Mouse (Mus musculus): ENCODE measurements around the gene Acot1. TPM values are rescaled to one million over a fixed set of nuclear protein-coding genes. Genes with fewer than 3 reads are reported as not detected.
"Not testable (repeated sequence)": the region's sequence is repeated elsewhere in the genome, so short reads cannot be mapped to it uniquely, and the experiment has no call there.

Acot1 gene
- polyA plus RNA-seq, 2 experiments from 2014 or later: not detected

DNA sequence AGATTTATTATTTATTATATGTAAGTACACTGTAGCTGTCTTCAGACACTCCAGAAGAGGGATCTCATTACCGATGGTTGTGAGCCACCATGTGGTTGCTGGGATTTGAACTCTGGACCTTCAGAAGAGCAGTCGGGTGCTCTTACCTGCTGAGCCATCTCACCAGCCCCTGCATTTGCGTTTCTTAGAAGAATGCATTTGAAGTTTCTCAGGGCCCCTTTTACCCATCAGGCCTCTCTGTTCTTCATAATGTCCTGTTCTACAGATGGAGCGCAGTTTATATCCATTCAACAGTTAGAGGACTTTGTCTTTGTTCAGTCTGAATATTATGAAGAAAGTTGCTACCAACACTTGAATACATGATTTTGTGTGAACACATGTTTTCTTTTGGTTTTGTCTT is 13.0 kb downstream of the Acot1 start:
- ATAC-seq: not testable (repeated sequence)

DNA sequence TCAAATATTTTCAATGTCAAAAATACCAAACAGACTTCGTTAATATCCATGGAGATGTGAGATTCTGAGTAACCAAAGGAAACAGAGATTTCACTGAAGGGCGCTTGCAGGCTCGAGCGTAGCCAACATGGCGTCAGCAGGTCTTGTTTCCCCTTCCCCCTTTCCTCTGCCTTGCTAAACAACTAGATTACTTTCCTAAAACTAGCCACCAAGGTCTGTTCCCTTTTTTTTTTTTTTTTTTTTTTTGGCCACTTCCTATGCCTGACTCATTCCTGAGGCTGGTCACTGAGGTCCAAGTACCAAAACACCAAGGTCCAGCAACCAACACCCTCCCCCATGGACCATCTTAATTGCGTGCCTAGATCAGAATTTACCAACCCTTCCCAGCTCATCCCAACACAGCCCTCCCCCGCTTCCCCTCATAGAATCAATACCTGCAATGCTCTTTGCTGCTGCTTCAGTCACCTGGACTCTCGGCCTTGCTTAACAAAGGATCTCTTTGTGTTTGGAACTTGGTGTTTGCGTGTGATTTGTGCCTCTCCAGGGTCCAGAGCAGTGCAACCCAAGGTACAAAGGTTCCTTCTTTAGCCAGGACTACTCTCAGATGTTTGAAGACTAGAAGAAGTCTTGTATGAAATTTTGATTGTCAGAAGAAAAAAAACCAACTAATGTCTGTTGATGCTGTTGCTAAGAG is 13.9 kb downstream of the Acot1 start:
- ATAC-seq: no peak

DNA sequence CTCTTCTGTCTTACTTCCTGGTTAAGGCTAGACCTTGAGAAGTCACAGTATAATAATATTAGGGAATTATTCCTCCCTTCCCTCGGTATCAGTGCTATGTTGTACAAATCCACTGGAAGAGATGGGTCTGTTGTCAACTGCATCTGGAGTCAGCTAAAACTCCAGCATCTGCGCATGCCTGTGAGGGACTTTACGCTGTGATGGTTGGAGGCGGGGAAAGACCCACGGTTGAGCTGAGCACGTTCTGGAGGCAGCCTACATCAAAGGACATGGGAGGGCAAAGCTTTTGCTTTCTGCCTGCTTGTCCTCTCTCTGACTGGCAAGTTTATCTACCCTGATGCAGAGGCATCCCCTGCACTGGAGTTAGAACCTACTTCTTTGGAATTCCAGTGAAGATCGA is 16.6 kb downstream of the Acot1 start:
- peak; percentile 91 for ATAC-seq

DNA sequence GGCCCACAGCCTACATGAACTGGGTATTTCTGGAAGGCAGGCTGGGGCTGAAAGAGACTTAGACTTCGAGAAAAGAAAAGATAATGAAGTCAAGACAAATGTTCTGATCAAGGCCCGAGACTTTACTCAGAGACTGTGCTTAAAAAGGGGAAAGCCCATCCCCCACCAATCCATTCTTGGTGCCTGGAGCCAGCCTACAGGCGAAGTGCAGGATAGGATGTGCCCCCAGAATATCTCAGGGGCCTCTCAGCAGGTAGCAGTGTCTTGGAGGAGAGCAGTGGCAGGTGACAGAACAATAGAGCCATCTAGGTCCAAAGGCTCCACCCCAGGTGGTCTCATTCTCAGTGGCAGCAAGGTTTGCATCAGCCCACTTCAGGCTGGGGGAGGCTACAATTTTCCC is 19.0 kb downstream of the Acot1 start:
- not testable (repeated sequence) for ATAC-seq

DNA sequence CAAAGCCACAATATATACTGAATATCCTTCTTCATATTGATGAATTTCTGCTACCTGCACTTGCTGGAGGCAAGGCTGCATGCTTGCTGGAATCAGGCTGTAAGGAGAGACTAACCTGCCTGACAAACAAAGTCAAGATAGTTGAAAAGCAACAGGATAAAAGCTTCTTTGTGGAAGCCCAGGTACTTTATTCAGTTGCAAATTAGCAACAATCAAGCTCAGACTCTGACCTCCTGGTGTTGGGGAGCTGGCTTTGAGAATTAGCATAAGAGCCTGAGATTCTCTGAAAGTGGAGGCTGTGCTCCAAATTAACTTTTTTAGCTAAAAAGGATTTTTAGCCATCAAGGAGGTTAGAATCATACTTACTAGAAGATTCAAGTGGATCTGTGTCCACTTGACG is 19.8 kb downstream of the Acot1 start:
- not testable (repeated sequence) for ATAC-seq

DNA sequence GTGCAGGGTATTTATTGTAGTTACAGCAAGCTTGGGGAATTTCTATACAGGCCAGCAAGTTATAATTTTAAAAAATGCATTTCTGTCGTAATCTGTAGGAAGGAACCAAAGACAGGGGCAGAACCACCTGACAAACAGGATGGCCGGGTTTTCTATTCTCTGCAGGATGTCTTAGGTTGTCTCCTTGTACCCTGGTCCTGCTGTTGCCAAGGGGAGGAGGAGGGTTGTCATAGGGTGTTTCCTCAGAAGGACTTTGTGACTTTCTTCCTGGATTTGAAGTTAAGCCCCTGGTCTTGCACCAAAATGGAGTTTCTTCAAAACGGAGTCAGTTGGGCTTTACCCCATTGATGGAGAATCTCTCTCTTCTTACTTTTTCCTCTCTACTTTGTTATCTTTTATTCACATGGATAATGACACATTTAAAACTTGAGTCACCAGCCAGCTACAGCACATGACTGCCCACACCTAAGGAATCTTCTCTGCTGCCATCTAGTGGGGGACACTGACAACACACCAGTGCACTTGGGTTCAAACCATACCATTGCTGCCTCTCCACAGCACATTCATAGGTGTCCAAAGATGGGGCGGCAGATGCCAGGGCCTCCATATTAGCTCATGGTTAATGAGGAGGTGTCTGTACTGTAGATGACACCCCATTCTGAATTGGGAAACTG is 21.5 kb downstream of the Acot1 start:
- ATAC-seq: peak; percentile 91

DNA sequence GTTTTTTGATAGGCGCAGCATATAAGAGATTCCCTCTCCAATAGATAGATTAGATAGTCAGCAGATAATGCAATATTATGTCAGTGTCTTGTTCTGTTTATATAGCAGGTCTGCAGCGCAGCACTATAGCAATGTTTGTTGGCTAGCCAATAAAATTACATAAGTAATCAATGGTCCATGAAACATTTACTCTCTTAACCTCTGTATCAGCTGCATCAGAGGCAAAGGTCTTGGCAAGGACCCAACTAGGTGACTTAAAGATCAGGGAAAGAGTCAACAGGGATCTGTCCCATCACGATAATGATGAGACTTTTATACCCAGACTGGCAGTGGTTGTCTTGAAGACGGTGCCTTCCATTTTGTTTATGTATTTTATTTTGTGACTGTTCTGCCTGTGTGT is 23.6 kb downstream of the Acot1 start:
- no peak for ATAC-seq

DNA sequence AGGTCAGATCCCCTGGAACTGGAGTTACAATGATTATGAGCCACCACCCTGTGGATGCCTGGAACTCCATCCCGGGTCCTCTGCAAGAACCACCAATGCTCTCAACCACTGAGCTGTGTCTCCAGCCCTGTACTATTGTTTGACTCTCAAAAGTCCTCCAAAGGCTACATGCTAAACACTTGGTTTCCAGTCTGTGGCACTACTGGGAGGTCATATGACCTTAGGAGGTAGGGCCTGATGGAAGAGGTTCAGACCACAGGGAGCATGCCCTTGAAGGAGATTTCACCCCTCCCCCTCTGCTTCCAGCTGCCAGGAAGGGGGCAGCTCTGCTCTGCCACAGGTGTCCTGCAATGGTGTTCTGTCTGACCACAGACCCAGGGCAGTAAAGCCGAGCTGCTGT is 24.0 kb downstream of the Acot1 start:
- ATAC-seq: not testable (repeated sequence)

DNA sequence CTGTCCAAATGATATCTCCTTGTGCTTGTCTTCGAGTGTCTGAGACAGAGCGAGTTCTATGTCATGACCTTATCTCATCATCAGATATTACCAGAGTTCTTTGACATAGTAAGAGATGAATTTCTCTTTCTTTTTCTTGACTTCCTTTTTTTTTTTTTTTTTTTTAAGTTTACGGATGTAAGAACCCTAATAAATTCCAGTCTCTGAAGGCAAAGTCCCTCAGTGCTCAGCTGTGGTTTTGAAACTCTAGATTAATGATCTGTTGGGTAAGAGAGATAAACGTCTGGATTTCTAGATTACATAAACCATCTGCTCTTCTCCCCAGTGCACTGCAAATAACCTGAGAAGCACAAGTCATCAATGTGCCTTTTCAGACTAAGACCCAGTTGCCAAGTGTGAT is 24.8 kb downstream of the Acot1 start:
- ATAC-seq: no peak

DNA sequence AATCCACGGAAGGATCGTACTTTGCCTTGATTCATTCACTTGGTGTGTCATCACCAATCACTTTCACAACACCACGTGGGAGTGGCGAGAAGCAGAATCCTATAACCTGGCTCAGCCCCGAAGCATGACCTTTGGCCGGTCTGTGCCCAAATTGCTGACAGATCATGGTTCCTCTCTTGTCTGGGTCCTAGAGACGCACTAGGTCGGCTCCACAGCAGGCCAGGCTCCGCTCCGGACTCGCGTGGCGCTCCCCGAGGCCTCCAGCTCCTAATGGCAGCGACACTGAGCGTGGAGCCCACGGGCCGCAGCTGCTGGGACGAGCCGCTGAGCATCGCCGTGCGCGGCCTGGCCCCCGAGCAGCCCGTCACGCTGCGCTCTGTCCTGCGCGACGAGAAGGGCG is 29.0 kb downstream of the Acot1 start, which contains the start of gene Acot4:
Gene Acot4 (plus strand): TSS at position 139 of the 400 bp plus-strand sequence.
- not testable (repeated sequence) for ATAC-seq

DNA sequence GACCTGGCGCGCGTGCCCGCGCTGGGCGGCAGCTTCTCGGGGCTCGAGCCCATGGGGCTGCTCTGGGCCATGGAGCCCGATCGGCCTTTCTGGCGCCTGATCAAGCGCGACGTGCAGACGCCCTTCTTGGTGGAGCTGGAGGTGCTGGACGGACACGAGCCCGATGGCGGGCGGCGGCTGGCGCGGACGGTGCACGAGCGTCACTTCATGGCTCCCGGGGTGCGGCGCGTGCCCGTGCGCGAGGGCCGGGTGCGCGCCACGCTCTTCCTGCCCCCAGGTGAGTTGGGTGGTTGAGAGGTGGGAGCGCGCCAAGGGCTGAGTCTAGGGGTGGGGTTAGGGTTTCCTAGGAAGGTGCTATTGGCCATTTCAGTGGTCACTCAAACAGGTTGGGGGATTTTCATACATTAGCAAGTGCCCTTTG is 29.4 kb downstream of the Acot1 start, which contains the start of gene Gm49366:
Gene Gm49366 (plus strand): TSS at position 245 of the 421 bp plus-strand sequence.
- peak; percentile 20 for ATAC-seq

DNA sequence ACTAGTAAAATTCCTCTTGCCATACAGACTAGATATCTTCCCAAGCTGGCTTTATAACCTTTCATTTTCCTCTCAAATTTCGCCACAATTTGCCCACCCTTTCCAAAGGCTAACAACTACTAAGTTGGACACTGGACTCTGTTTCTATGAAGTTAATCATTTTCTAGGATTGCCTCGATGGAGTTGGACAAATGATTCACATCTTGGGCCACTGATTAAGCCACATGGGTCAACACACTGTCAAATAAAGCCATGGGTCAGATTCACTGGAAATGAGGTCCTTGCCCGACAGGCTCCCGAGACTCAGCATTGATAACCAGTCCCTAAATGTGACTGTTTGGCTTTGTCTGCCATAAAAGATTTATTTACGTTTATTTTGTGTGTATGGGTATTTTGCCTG is 33.0 kb downstream of the Acot1 start:
- no peak for ATAC-seq

DNA sequence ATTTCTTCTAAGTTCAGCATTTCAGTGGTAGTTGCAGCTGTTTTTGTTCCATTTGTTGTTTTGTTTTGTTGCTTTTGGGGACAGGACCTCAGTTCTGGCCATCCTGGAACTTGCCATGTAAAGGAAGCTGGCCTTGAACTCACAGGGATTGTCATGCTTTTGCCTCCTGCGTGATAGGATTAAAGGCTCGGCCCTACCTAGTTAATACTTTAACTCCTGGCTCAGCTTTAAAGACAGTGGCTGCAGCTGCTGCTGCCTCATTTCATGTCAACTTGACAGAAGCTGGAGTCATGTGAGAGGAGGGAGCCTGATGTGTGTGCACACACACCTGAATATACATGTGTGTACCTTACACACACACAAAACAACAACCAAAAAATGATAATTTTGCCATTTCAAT is 34.8 kb downstream of the Acot1 start:
- no peak for ATAC-seq

DNA sequence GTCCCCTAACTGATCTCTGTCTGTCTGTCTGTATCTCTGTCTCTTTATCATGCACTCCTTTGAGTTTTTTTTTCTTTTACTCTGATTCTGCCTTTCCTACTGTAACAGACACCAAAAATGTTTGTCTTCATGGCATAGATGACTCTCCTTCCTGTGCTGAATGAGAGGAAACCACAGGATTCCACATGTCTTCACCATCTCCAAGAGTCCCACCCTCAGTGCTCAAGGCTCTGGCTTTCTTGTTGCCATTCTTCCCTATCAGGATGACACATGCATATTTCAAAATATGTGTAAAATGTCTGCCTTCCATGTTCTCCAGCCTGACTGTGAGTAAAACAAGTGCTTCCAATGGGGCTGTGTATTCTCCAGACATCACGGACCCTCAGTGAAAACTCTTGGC is 37.6 kb downstream of the Acot1 start:
- ATAC-seq: no peak

DNA sequence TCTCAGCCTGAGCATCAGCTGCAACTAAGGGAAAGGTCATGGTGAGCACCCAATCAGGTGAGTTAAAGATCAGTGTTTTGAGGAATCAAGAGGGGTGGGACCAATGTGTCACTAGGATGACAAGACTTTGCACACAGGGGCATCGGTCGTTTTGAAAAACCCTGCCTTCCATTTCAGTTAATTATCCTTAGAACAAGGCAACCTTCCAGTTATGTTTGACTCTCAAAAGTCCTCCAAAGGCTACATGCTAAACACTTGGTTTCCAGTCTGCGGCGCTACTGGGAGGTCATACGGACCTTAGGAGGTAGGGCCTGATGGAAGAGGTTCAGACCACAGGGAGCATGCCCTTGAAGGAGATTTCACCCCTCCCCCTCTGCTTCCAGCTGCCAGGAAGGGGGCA is 41.5 kb downstream of the Acot1 start:
- ATAC-seq: not testable (repeated sequence)

DNA sequence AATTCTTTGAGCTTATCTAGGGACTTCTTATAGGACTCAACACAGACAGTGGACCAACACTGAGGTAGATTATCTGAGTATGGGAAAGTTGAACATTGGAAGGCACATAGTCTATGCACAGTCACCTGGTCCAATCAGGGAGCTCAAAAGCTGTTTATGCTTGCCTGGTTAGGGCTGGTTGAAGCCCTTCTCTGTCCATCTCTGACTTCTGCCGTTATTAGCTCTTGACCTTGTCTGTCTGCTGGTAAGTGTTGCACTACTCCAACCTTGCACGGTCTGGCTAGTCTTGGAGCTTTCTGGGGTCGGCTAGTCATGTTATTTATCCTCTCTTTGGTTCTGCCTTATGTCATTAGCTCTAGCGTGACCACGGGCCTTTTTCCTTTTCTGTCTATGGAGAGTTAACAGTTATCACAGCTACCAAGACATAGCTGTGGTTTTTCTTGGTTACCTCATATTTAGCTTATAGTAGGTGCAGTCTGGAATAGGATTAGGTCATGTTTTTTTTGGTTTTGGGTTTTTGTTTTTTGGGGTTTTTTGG is 42.7 kb downstream of the Acot1 start, which contains the start of gene Acot3:
Gene Acot3 (plus strand): TSS at position 208 of the 538 bp plus-strand sequence.
- ATAC-seq: no peak

DNA sequence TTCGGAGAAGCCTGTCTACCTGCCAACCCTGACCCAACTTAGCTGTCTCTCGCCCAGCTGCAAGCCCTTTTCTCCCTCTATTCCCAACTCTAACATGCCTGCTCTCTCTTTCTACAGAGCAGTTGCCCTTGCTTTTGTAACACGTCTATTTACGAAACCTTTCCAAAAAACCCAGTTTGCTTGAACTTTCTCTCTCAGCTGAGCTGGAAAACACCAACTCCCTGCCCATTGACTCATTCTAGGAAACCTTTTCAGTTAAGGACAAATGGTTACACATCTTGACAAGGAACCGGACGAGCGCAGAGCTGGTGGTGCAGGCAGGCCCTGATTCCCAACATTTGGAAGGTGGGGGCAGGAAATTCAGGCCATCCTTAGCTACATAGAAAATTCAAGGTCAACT is 43.3 kb downstream of the Acot1 start:
- ATAC-seq: no peak

DNA sequence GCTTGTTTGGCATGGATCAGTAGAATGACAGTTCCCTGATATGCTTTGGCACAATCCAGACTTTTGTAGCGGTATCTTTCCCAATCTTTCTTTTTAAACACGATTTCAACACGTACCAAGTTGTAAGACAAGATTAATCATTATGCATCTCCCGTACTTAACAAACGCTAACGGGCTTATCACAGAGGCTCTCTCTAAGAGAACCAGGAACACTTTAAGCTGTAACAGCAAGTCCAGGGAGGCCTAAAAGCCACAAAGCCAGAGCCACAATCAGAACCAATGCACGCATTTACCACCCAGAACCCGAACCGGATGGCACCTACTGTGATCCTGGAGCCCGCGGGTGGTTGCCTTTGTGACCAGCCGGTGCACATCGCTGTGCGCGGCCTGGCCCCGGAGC is 43.9 kb downstream of the Acot1 start:
- ATAC-seq: no peak

DNA sequence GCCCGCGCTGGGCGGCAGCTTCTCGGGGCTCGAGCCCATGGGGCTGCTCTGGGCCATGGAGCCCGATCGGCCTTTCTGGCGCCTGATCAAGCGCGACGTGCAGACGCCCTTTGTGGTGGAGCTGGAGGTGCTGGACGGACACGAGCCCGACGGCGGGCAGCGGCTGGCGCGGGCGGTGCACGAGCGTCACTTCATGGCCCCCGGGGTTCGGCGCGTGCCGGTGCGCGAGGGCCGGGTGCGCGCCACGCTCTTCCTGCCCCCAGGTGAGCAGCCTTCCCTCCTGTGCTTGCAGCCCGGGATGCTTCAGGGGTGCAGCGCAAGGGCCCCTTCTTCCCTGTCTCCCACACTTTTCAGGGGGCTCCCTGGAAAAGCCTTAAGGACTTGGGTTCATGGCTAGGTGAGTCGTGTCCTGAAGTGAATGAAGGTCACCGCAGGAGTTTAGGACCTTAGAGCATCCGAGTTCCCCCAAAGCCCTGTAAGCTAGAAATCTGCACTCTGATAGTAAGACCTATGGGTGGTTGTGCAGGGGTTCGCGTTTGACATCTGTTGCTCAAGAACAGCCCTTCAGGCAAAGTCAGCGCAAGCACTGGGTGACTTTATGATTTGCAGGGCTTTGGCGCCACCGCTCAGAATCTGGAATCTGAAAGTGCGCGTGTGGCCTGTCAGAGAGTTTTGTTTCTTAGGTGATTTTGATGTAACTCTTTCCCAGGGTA is 44.5 kb downstream of the Acot1 start:
- ATAC-seq: no peak

DNA sequence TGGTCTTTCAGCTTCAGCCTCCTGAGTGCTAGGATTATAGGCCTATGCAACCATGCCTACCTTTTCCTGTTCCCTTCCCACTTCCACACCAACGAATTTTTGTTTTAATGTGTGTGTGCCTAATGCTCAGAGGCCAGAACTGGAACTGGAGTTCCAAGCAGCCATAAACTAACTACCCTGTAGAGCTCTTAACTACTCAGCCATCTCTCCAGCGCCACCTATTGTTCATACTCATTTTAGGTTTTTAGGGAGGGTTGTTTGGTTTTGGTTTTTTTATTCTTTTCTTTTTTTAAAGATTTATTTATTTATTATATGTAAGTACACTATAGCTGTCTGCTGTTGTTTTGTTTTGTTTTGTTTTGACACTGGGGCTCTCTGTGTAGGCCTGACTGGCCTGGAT is 51.7 kb downstream of the Acot1 start:
- peak; percentile 45 for ATAC-seq

DNA sequence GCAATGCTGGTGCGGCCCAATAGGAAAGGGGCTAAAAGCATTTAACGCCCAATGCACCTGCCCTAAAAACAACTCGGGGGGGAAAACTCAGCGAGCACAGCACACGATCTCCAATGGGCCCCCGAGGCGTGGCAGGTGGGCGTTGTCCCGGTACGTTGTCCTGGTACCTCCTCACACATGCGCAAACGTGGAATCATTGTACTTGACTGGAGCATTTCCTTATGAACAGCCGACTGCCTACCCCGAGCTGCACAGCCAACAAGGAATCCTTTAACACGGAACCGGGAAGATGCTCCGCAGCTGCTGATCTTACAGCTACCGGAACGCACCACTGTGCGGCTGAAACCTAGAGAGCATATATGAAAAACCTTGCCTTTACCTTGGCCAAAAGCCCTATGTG is 53.0 kb downstream of the Acot1 start:
- ATAC-seq: no peak

DNA sequence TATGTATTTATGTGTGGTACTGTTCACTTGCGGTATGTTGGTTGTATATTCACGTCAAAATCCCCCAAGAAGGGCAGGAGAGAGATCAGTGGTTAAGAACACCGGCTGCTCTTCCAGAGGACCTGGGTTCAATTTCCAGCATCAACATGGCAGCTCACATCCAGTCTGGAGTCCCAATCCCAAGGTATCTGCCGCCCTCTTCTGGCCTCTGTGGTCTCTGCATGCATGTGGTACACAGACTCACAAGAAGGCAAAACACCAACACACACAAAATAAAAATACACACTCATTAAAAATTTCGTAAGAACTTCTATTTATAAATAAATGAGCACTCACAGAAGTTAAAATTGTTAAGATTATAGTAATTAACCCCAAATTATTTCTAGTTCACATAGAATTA is 53.9 kb downstream of the Acot1 start:
- ATAC-seq: no peak

DNA sequence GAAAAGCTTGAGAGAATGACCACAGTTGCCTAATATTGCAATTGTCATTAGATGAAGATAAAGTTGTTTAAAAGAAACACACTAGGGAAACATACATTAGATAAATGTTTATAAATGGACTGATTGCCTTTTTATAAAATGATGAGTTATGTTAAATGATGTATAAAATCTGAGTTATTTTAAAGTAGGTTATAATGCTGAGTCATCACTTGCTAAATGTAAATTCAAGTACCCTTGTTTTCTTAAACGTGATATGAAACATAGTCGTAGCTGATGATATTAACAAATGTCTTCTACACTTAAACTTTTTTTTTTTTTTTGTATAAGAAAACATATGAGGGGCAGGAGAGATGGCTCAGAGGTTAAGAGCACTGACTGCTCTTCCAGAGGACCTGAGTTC is 54.5 kb downstream of the Acot1 start:
- no peak for ATAC-seq

All from CD4-positive, CD25-positive, alpha-beta regulatory T cell, adult 4 months (primary cell).